Mouse (Mus musculus) MEL (cell line): Measurements from ENCODE around the gene Zfpl1.

ENCODE experiments used
- CHD2 ChIP-seq: IDR thresholded peaks from 2 replicates; pipeline ENCODE4 v1.6.1; 2011; ENCODE audit warnings: low read length, improper control_type of control experiment
- CTCF ChIP-seq, 3 experiments: IDR thresholded peaks in 2 of 3; conservative IDR thresholded peaks in 1 of 3; 2 replicates each; pipeline ENCODE4 v1.5.1; 2011 to 2012; ENCODE audit warnings: low read length in 3 of 3, low read depth in 2 of 3, mild to moderate bottlenecking in 2 of 3, improper control_type of control experiment in 1 of 3, inconsistent platforms in 1 of 3, mixed read lengths in 1 of 3, moderate library complexity in 1 of 3; ENCODE audit not compliant: control insufficient read depth in 1 of 3, insufficient read depth in 1 of 3, poor library complexity in 1 of 3, severe bottlenecking in 1 of 3
- POLR2A ChIP-seq, 2 experiments: IDR thresholded peaks; 2 replicates each; pipeline ENCODE4 v1.6.1; 2011 to 2012; ENCODE audit warnings: low read length in 2 of 2, mild to moderate bottlenecking in 2 of 2, control low read depth in 1 of 2, improper control_type of control experiment in 1 of 2, low read depth in 1 of 2, moderate library complexity in 1 of 2; ENCODE audit not compliant: control insufficient read depth in 1 of 2, insufficient read depth in 1 of 2, poor library complexity in 1 of 2

DNA sequence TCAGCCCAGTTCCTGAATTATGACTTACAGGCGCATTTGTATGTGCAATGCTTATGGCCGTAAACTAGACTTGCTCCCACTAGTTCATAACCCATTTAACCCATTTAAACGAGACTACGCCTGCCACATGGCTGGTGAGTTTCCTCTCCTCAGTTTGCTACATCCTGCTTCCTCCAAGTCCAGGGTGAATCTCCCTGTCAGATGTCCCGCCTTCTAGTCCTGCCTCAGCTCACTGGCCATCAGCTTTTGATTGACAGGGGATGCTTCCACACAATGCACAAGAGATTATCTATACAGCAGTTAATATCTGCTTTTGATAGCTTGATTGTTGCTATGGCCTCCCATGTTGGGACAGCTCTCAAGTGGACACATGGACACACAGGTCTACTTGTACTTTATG is 30.5 kb downstream of the Zfpl1 start:
- no peak for TF ChIP-seq CHD2
- no peak for TF ChIP-seq CTCF (IDR thresholded peaks at IDR 0.05 in 2 of 3, conservative IDR thresholded peaks at IDR 0.05 in 1 of 3; ENCODE audit: control insufficient read depth in 1 of 3, insufficient read depth in 1 of 3, low read depth in 2 of 3, low read length in 3 of 3, poor library complexity in 1 of 3, severe bottlenecking in 1 of 3)
- TF ChIP-seq POLR2A (IDR thresholded peaks at IDR 0.05; ENCODE audit: control insufficient read depth in 1 of 2, insufficient read depth in 1 of 2, low read depth in 1 of 2, low read length in 2 of 2, poor library complexity in 1 of 2) = no peak
